Mouse (Mus musculus) thymus, postnatal 10 days (tissue): ENCODE data around the gene Fam169b.
A peak's percentile ranks its signal among the peaks of the same experiment; 100 is the strongest.

ENCODE experiments used
- DNase-seq, 2 experiments: peaks; one replicate each; pipeline ENCODE4 v3.0.0; 2021; ENCODE audit warnings: low spot score in 2 of 2

The Fam169b gene

DNA sequence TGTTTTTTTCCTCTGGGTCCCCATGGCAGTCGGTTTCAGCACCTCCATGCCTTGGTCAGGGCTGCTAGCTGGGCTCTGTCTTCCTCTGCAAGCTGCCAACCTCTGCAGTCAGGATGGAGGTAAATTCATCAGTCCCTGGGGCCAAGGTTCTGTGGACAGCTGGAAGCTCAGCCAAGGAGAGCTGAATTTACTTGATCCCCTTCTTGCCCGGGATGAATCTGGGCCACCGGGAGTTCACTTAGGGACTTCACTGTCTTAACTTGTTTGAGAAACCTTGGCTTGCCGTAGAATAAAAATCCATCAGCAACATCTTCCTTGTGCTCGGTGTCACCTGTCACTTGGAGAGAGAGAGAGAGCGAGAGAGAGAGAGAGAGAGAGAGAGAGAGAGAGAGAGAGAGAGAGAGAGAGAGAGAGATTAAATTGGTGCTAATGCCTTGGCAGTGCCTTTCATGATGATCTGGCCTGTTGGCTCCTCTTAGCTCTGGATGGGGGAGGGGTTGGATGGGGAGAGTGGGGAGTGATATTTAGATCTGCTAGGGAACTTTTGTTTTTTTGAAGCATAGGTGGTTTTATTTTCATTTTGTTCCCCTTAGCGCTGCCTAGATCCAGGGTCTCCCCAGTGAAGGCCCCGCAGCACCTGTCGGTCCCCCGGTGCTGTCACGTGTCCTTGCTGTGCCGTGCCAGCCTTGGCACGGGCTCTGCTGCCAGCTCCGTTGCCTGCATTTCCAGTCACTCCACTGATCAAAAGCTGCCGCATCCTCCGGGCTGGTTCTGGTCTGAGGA lies 44.6 kb downstream of the Fam169b start:
- DNase-seq: no peak

DNA sequence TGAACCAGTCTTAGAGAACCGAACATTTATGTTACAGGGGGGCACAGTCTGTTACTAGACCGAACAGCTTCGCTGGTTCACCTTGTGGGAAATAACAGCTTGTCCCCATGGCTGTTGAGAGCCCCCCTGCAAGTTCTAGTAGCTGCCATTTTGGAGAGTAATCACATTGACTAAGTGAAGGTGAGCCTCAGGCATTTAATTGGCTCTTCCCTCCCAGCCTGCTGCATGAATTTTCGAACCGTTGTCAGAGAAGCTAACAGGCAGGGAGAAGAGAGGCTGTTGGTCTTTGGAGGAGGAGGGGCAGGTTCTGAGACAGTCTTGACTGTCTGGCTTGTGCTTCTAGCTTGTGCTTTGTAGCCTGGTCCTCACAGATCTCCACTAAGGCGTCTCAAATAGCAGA lies 45.3 kb downstream of the Fam169b start:
- DNase-seq: no peak

DNA sequence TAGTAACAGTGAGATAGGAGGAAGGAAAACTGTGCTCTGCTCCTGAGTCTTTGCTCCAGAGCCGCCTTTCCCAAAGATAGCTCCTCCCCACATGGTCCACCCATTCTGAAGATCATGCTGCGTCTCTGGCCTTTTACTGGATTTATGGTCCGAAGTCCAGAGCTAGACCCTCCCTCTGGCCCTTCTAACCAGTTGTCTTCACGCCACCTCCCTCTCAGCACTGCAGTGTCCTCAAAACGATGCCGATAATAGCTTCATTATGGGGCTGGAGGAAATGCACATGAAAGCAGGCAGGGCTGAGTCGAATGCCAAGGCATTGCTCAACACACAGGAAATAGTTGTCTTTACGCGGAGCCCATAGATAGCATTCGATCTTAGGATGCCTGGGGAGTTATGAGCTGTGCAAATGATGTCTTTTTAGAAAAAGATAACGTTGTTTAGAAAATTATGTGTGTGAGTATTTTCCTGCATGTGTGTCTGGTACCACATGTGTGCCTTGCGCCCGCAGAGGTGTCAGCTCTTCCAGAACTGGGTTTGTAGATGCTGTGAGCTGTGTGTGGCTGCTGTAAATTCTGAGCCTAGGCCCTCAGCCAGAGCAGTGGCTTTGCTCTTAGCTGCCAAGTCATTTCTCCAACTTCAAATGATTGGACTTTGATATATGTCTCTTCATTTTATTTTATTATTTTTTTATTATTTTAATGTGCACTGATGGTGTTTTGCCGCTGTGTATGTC lies 46.6 kb downstream of the Fam169b start:
- DNase-seq: no peak

DNA sequence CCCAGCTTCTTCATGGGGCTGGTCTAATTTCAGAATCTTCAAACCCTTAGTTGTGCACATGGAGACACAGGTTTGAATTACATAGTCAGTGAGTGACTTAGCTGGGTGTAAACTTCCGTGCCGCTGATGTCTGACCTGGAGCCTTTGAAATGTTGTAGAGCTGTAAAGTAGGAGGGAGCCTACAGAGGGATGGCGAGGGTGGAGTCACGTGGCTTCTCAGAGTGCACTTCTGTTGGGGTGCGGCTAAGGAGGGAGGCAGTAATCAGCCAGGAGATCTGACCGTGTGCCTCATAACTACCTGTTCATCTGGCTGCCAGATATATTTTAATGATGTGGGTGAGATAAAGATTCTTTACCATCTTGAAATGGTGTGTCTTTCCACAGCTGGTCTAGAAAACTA lies 49.4 kb downstream of the Fam169b start:
- DNase-seq: peak; percentile 14 to 33

DNA sequence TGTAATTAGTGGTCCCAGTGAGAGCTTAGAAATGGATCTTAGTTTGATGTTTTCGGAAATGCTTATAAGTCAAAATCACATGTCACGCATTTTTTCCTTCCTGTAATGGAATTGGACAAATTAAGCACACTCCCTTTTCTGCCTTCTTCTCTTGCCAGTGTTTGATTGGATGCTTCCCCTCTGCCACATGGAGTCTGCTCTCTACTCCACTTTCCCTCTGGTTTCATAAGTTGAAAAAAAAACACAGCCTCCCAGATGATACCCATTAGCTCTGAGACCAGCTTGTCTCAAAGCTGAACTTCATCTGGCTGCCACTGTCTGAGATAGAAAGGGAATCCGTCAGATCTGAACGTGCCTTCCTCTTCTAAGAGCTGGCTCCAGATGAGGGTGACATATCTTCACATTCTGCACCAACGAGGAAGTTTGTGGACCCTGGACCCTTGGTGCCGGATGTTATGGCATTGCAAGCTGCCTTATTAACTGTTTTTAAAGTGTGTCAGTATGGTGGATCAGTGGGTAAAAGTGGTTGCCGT lies 52.6 kb downstream of the Fam169b start:
- DNase-seq: no peak

DNA sequence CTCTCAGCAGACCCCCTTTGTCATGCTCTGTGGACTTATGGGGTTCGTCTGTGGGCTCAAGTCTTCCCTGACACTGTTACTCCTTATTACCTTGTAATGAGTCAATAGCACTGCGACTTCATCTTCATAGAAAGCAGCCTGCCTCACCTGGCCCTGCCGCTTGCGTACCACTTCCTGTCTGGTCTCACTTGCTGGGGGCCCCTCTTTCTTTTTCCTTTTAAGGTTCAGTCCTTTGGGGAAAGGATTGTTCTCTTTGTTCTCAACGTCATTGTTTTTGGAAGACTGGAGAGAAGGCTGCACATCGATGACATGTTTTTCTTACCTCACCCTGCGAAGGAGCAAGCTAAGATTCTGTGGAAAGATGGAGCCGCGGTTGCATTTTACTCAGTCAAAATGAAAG lies 55.4 kb downstream of the Fam169b start:
- peak in 1 of 2 experiments; percentile 34 for DNase-seq

DNA sequence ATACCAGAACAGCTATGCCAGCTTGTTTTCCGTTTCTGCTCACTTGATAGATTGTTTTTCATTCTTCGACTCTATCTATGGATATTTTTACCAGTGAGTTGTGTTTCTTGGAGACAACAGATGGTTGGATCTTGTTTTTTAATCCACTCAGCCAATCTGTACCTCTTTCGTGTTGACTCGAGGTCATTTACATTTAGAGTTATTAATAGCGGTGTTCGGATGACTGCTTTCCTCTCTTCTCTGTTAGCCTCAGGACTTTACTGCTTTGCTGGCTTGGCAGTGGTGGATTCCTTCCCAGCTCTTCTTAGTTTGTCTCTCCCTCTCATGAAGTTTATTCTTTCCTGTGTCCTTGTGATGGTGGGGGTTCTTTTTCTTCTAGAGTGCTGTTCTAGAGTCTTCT lies 59.2 kb downstream of the Fam169b start:
- no peak for DNase-seq

DNA sequence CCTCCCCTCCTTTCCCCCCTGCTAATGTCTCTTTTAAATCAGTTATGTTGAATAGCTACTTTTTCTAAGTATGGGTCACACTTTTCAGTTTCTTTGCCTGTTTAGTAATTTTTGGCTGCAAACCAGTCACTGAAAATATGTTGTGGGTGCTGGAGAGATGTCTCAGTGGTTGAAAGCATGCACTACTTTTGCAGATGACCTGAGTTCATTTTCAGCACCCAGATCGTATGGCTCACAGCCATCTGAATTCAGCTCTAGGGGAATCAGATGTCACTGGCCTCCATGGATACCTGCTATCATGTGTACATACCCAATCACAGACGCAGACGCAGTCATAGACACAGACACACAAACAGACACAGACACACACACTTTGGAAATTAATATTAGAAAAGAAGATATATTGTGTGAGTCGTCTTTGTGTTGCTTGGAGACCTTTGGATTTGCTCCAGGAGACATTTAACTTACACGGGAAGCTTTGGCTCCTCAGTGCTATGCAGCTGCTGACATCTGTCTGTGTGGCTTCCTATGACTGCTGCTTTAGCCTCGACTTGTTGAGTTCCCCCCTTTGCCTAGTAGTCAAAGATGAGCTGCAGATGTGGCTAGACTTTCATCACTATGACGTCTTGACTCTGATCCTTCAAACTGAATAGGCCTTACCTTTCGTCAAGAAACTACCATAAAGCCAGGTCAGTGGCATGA lies 63.6 kb downstream of the Fam169b start:
- DNase-seq: no peak

DNA sequence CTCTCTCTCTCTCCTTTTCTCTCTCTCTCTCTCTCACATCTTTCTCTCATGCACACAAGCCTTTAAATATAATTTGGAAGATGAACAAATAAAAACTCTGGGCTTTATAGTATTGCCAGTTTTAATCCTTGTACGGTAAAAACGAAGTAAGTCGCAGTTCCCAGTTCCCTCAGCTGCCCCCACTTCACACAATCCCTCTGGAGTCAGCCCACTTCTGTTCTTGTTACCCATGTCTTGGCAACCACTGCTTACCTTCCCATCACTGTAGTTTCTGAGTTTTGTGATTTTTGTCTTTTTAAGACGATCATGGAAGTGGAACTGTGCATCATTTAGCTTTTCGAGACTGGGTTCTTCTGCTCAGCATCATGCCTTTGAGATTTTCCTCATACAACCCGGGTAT lies 65.0 kb downstream of the Fam169b start:
- DNase-seq: no peak

DNA sequence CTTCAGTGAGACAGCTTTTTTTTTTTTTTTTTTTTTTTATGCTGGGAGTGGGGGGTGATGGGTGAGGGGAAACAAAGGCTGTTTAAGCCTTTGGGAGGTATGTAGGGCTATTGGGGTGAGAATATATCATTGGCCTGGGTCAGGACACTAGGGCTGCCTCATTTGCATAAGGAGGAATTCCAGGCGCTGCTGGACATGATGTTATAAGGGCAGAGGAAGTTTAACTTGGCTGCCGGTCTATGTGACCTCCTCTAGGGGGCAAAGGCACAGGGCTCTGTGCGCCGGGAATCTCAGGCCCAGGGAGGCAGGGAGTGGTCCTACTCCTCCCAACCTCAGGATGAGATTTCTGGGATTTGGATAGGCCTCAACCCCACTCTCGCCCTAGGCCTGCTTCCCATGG lies 70.9 kb downstream of the Fam169b start:
- no peak for DNase-seq

DNA sequence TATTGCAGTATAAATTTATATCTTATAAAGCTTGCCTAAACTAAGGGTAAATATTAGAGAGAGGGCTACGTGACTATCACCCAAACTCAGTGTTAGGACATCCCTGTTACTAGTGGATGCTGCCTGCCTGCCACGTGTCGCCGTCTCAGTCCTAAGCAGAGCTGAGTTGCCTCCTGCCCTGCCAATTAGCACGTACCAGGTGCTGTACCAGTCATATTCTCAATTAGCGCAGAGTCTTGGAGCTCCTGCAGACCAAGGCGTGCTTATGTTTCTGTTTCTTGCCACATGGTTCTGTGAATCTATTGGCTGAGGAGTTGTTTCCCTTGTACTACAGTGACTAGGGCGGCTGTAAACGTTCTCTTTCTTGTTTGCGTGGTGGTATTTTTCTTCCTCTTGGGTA lies 72.3 kb downstream of the Fam169b start:
- DNase-seq: no peak

DNA sequence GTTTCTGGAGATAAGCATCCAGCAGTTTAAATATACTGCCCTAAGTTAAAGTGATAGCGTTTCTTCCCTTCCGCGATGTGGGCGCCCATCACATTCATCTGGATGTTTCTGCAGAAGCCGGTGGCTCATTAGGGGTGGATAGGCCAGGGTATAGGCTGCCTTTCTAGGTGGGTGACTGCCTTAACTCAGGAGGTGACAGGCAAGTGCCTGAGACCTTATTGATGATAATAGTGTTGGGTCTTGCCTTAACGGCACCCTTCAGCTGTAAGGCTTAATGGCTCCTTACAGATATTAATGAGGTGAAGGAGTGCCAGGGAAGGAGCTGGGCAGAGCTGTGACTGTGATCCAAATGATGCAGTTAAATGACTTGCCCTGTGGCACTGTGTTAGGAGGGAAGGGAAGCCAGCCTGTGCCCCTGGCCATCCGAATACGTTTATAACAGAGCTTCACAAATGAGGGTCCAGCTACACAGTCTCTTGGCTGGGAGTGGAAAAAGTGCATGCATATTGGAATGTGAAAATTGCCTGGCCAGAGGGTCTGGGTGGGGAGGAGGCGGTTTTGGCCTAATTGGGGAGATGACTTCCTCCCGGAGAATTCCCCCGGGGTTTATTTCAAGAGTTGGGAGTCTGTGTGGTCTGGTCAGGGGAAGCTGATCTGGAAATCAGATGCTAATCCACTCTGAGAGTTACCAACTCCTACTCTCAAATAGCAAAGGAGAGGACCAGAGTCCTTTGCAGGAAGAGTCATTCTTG lies 81.9 kb downstream of the Fam169b start:
- DNase-seq: no peak

DNA sequence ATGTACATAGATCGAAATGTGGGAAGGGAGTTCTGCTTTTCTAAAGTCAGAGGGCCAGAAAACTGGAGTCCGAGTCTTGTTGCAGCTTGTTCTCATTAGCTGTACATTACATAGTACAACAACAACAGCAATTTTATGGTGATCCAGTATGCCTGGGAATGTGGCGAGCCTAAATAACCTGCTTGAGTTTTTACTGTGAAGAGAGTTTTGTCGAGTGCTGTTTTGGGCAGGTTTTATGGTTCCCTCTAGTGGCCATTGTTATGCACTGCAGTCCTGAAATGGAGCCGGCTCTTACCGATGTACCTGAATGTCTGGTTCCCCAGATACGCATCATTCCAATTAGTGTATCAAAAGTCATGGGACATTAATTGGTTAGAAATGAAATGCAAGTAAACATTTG lies 83.8 kb downstream of the Fam169b start:
- DNase-seq: peak in 1 of 2 experiments; percentile 61

DNA sequence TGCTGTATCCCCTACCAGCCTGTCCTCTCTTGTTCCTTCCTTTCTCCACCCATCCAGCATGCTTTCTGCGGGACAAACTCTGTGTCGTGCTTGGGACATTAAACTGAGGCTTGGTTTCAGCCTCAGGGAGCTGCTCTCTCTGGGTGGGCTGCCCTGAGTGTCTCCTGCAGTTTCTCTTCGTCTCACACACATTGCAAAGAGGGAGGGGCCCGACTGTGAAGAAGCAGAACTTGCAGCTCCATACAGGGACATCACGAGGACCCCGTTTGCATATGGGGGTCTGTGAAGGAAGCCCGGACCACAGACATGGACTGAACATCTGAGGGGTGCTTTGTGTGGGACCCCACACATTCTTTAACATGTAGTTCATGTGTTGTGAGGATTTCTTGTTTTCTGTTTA lies 89.0 kb downstream of the Fam169b start:
- DNase-seq: no peak

DNA sequence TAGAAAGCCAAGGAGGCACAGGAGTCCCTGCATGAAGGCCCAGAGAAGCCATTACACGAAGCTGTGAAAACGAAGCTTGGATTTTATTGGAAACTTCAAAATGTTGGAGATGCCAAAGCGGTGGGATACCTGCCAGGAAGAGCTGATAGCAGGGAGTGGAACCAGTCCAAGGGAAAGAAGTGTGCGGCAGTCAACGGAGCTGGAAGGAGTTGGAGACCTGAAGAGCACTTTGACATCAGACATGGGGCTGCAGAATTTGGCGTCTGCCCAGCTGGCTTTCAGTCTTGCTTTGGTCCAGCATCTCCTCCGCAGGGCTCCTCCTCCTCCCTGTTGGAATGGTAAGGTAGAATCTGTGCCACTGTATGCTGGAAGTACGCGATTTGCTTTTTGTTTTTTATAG lies 92.1 kb downstream of the Fam169b start:
- DNase-seq: no peak

DNA sequence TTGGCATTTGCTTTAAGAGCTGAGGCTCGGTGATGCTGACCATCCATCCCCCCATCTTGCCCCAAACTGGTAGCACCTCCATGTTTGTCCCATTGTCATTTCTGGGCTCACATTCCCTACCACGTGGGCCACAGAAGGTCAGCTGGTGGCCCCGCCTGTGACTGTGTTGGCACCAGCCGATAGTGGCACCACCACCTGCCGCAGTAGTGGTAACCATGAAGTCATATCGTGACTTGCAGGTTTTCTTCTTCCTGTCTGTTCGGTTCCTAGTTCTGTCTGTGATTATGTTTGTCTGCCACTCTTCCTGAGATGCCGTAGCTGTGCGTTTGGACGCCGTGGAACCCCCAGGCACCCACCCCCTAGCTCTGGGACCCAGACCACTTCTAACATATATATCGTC lies 95.3 kb downstream of the Fam169b start:
- DNase-seq: no peak

DNA sequence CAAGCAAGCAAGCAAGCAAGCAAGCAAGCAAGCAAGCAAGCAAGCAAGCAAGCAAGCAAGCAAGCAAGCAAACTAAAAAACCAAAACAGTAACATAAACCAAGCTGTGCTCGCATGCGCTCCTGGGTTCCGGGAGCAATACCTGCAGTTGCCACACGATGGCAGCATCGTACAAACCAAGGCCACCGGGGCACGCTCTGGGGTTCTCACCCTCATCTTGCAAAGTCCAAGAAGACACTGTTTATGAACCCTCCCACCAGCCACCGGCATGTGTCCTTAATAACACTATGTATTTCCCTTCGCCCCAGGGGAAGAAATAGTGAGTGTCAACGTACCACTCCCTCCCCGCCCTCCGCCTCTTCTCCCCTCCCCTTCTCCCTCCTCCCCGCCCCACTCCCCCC lies 96.1 kb downstream of the Fam169b start:
- DNase-seq: peak; percentile 51 to 78

DNA sequence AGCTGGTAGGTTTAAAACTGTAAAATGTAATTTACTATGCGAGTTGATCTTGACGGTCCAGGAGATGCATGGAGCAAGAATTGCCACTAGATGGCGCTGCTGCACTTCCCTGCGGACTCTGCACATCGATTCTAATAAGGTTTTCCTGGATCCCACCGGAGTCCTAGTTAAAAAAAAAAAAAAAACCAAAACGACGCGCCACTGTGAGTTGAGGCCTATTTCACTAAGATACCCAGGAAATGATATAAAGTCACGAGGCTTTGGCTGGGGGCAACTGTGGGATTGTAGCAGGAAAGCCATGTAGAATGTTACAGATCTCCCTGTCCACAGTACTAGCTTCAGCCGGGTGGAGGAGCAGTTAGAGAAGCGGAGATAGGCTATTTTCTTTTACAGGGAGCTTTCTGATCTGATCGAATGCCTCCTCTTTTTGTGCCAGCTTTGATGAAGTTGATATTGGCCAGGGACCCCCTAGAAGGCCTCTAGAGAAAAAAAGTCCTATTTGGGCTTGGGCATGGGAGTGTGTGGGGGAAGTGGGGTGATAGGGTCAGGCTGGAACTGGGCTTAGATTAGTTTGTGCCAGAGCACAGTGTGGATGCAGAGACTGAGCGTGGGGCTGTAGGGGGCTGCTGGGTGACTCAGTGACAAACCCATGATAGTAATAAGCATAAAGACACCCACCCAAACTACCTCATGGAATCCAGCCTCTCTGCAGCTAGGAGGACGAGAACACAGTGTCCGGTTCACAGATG lies 100.6 kb downstream of the Fam169b start:
- peak in 1 of 2 experiments; percentile 62 for DNase-seq

DNA sequence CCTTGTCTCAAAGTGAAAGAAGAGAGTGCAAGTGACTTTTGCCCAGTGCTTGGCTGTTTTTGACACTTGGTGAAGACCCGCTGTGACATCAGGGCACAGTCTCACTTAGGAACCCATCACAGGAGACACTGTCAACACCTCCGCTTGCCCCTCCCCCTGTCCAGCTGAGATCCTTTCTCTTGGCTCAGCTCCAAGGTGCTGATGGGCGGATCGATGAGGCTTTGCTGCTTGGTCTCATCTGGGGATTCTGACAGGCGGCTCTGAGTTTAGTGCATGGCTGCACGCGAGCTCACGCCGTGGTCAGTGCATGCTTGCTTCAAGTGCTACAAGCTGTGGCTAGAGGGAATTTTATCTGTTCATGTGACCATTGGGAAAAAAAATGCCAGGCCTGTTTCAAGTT lies 108.5 kb downstream of the Fam169b start:
- no peak for DNase-seq

DNA sequence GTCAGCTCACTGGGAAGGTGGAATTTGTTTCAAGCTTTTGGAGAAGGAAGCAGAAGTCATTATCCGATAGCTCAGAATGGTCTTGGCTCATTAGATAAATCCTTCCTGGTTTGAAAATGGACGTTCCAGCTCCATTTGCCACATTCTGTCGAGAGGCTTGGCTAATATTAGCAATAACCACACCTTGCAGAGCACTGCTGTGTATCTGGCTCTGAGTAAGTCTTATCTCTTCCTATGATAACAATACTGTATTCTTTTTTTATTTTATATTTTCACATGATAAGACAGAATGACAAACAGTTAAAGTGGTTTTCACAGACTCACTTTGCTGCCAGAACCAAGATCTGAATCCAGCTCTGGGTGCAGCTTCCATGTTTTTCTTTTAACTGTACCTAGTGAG lies 113.1 kb downstream of the Fam169b start:
- no peak for DNase-seq

DNA sequence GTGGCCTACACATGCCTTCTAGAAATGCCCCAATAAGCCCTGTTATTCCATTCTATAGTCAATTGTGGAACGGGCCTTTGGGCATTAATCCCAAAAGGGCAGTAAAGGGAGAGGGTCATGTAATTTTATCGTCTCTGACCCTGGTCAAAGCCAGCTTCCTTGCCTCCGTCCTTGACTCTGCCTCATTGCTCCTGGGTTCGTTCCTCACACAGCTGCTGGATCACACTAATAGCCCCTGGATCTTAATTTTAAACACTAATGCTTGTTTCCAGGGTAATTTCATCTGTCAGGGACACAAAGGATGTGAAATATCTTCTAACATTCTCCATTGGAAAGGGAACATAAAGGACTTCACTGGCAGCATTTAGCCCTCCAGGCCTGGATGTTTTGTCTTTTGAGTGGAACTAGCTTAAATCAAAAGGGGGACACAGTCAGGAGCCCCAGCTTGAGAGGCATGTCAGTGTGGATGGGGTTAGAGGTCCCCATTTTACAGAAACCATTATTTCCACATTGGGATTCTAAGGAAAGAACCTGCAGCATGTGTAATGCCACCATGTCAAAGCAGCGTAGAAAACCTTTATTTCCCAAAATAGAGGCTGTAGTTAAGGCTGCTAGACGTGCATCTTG lies 122.2 kb downstream of the Fam169b start:
- no peak for DNase-seq
